Mouse (Mus musculus) embryonic facial prominence, embryonic 12.5 days (tissue): ENCODE data around the gene Rpl23a. TPM values are rescaled to one million over a fixed set of nuclear protein-coding genes. Genes with fewer than 3 reads are reported as not detected.
"Not testable (repeated sequence)": the region's sequence is repeated elsewhere in the genome, so short reads cannot be mapped to it uniquely, and the experiment has no call there.

Source experiments
- ATAC-seq: fragments of 200-750 bp; cut with Nextera tagmentation; 2 replicates; pipeline ENCODE4 v1.8.0; 2017; ENCODE audit not compliant: insufficient number of reproducible peaks, insufficient read depth, low FRiP score, low TSS enrichment
- H3K27ac ChIP-seq: fragments of 300-500 bp; sonication (generic); 2 replicates; pipeline ENCODE4 v1.5.1; 2016; ENCODE audit warnings: mild to moderate bottlenecking
- H3K27me3 ChIP-seq: fragments of 300-500 bp; sonication (generic); 2 replicates; pipeline ENCODE4 v1.6.1; 2016; ENCODE audit warnings: mild to moderate bottlenecking, moderate library complexity
- H3K36me3 ChIP-seq: fragments of 300-500 bp; sonication (generic); 2 replicates; pipeline ENCODE4 v1.6.1; 2016; ENCODE audit warnings: mild to moderate bottlenecking
- H3K4me1 ChIP-seq: fragments of 300-500 bp; sonication (generic); 2 replicates; pipeline ENCODE4 v1.6.1; 2016
- H3K4me2 ChIP-seq: fragments of 300-500 bp; sonication (generic); replicated peaks from 2 replicates; pipeline ENCODE4 v1.6.1; 2016; ENCODE audit warnings: mild to moderate bottlenecking, moderate library complexity
- H3K4me3 ChIP-seq: fragments of 300-500 bp; sonication (generic); 2 replicates; pipeline ENCODE4 v1.5.1; 2016; ENCODE audit warnings: mild to moderate bottlenecking
- H3K9ac ChIP-seq: fragments of 300-500 bp; sonication (generic); 2 replicates; pipeline ENCODE4 v1.6.1; 2016; ENCODE audit warnings: mild to moderate bottlenecking, moderate library complexity
- H3K9me3 ChIP-seq: fragments of 300-500 bp; sonication (generic); 2 replicates; pipeline ENCODE4 v1.6.1; 2016; ENCODE audit warnings: mild to moderate bottlenecking, moderate library complexity
- WGBS: fragments of 180-500 bp; shearing (Covaris S2); methylation state at CpG from one replicate; pipeline ENCODE4 v1.1.7; 2016; 5-methylcytosine and 5-hydroxymethylcytosine counted together
- polyA plus RNA-seq: library from polyadenylated mRNA; unstranded; fragments of >200 nt; fragmentation: Nextera tagmentation; extraction: Ambion mirVana; gene quantifications from 2 replicates; pipeline ENCODE4 v1.2.1, GENCODE M21; 2016

The Rpl23a gene
- polyA plus RNA-seq, 1 experiment from 2014 or later: 1,230 TPM

DNA sequence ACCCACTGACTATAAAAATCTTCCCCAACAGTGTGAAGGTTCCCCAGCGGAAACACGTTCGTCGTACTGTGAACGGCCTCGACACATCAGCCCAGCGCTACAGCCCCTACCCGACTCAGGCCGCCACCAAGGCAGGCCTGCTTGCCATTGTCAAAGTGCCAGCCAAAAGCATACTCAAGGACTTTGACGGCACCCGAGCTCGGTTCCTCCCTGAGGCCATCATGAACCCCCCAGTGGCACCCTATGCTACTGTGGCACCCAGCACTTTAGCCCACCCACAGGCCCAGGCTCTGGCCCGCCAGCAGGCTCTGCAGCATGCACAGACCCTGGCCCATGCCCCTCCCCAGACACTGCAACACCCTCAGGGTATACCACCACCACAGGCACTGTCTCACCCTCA lies 29.6 kb downstream of the Rpl23a start:
- 91% methylated on average over 13 of the region's 13 CpGs for WGBS
- Histone ChIP-seq H3K9me3 (no peaks in the 10 kb centered on the region), H3K27ac (0 out of 2 replicates have a peak overlapping the region, but pooled peaks have one; percentile 1), H3K4me2 (no peak overlapping the region), H3K36me3 (peaks cover 86% of the 10 kb centered on the region), H3K27me3 (no peaks in the 10 kb centered on the region), H3K4me1 (0 out of 2 replicates have a peak, but pooled peaks cover 5% of the 10 kb centered on the region), H3K9ac (no peak overlapping the region), H3K4me3 (no peak overlapping the region)
- peak; percentile 64; the same call in 1 of the 2 replicates for ATAC-seq

GRCm38 (mm10) chr11:78152299-78153231 lies 30.8 kb downstream of the Rpl23a start:
- WGBS: 70% methylated on average over 9 of the region's 9 CpGs
- H3K27ac ChIP-seq: no peak overlapping the region
- peaks cover 85% of the 10 kb centered on the region for H3K36me3 ChIP-seq

DNA sequence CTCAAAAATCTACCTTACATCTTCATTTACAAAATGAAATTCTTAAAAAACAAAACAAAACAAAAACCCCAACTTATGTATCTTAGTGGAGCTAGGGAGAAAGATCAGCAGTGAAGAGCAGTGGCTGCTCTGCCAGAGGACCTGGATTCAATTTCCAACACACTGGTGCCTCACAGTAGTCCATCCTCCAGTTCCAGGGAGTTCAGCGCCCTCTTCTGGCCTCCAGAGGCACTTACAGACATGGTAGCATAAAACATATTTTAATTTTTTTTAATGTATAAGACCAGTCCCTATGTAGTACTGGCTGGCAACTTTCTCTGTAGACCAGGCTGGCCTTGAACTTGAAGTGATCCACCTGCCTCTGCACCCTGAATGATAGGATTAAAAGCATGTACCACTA lies 32.2 kb downstream of the Rpl23a start:
- no peak overlapping the region for H3K4me2 ChIP-seq
- H3K9me3 ChIP-seq: no peaks in the 10 kb centered on the region
- no peak overlapping the region for H3K27ac ChIP-seq
- no peak overlapping the region for H3K9ac ChIP-seq
- 22% methylated on average over 1 of the region's 1 CpGs for WGBS
- H3K27me3 ChIP-seq: no peaks in the 10 kb centered on the region
- peaks cover 86% of the 10 kb centered on the region for H3K36me3 ChIP-seq
- 0 out of 2 replicates have a peak, but pooled peaks cover 5% of the 10 kb centered on the region for H3K4me1 ChIP-seq
- ATAC-seq: no peak
- H3K4me3 ChIP-seq: no peak overlapping the region

More at GRCm38 (mm10) chr11:78152299-78153231, 30.8 kb downstream of the Rpl23a start:
- no peak overlapping the region for H3K4me2 ChIP-seq
- H3K9ac ChIP-seq: no peak overlapping the region
- no peaks in the 10 kb centered on the region for H3K9me3 ChIP-seq
- ATAC-seq: no peak
- H3K4me1 ChIP-seq: 0 out of 2 replicates have a peak, but pooled peaks cover 5% of the 10 kb centered on the region
- H3K4me3 ChIP-seq: no peak overlapping the region
- H3K27me3 ChIP-seq: no peaks in the 10 kb centered on the region

DNA sequence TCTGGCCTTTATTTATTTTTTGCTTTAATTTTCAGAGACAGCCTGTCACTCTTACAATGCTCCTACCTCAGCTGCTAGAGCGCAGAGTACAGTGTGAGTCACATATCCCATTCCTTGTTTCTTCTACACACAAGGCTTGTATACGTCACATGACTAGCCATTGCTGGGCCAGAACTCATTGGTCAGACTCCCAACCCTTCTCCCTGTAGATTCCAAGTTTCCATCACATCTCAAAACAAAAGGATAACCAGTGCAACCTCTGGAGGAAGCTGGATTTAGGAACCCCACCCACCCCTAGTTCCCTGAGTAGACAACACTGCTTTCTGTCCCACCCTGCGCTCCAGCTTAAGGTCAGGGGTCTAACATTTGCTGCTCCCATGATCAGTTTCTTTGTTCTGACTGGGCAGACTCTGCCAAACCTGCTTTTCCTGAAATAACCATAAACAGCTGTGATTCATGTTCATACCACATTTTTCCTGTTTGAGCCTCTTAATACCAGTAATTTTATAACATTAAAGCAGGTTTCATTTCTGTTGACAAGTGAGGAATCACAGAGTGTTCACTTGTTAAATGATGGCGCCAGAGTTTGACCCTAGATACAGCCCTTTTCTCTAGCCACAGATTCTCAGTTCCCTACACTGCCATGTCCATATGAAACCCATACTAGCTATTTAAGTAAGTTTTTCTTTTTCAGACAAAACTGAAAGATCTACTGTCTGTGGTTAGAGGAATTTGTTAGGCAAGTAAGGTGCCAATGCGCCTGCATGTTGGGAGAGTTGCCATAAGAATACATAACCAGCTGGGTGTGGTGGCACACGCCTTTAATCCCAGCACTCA lies 36.5 kb downstream of the Rpl23a start:
- no peaks in the 10 kb centered on the region for H3K9me3 ChIP-seq
- no peak for ATAC-seq
- no peak overlapping the region for H3K4me2 ChIP-seq
- H3K27me3 ChIP-seq: no peaks in the 10 kb centered on the region
- H3K27ac ChIP-seq: 0 out of 2 replicates have a peak overlapping the region, but pooled peaks have one; percentile 31
- H3K4me1 ChIP-seq: no peaks in the 10 kb centered on the region
- H3K4me3 ChIP-seq: no peak overlapping the region
- H3K9ac ChIP-seq: no peak overlapping the region
- H3K36me3 ChIP-seq: peaks cover 76% of the 10 kb centered on the region
- WGBS: 77% methylated on average over 6 of the region's 6 CpGs

DNA sequence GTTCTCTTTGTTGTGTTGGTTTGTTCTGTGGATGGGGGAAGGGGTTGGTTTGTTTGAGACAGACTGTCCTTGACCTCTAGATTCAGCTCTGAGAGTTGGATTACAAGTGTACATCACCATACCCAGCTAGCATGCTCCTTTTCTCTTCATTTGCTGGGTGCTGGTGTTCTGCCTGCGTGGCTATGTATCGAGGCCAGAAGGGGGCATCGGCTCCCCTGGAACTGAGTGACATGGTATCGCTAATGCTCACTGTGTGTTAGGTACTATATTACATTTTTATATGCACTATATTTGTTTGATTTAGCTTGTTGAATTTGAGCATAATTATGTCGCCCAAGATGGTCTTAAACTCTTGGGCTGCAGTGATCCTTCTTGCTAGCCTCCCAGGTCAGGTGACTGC lies 37.2 kb downstream of the Rpl23a start:
- H3K27ac ChIP-seq: 0 out of 2 replicates have a peak overlapping the region, but pooled peaks have one; percentile 31

DNA sequence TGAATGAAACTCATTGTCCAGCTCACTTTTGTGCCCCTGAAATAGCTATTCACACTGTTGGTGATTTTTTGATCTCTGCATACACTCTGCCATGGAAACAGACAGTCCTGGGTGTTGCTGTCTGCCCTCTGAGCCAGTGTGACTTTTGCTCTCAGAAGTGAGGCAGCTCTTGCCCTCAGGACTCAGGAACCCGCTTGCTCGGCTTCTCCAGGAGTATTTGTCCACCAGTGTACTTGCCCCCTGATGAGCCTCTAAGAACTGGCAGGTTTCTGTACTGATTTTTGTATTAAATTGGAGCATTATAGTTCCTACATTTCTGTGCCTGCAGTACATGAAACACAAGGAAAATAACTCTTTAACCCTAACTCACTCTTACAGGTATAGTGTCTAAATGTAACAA lies 39.9 kb downstream of the Rpl23a start:
- H3K4me2 ChIP-seq: no peak overlapping the region
- WGBS: 83% methylated on average over 2 of the region's 2 CpGs
- H3K27ac ChIP-seq: no peak overlapping the region
- peaks cover 48% of the 10 kb centered on the region for H3K36me3 ChIP-seq
- no peaks in the 10 kb centered on the region for H3K4me1 ChIP-seq
- no peak for ATAC-seq
- no peaks in the 10 kb centered on the region for H3K9me3 ChIP-seq
- H3K27me3 ChIP-seq: no peaks in the 10 kb centered on the region
- H3K4me3 ChIP-seq: no peak overlapping the region
- no peak overlapping the region for H3K9ac ChIP-seq

More for the DNA sequence above, 37.2 kb downstream of the Rpl23a start:
- no peaks in the 10 kb centered on the region for H3K4me1 ChIP-seq
- H3K4me3 ChIP-seq: no peak overlapping the region
- H3K4me2 ChIP-seq: no peak overlapping the region
- WGBS: 83% methylated on average over 5 of the region's 5 CpGs
- H3K27me3 ChIP-seq: no peaks in the 10 kb centered on the region
- H3K36me3 ChIP-seq: peaks cover 70% of the 10 kb centered on the region
- no peak overlapping the region for H3K9ac ChIP-seq
- no peak for ATAC-seq
- no peaks in the 10 kb centered on the region for H3K9me3 ChIP-seq

DNA sequence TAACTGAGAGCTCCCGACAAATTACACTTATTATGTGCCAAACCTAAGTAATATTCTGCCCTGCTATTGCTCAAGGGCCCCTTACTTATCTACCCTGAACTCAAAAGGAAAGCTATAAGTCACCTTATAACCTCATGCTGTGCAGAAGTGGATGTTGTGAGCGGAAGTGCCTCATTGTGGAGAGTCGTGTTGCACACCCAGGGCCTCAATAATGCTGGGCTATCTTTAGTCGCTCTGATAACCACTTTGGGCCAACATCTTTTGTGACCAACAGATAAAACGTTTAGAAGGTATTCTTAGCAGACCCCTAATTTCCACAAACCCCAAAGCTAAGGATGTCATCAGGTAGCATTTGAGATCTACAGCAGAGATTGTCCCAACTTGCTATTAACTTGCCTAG lies 42.7 kb downstream of the Rpl23a start:
- H3K4me2 ChIP-seq: no peak overlapping the region
- H3K27ac ChIP-seq: no peak overlapping the region
- no peak overlapping the region for H3K4me3 ChIP-seq
- no peak for ATAC-seq
- peaks cover 27% of the 10 kb centered on the region for H3K36me3 ChIP-seq
- no peaks in the 10 kb centered on the region for H3K4me1 ChIP-seq
- 83% methylated on average over 5 of the region's 5 CpGs for WGBS
- H3K9ac ChIP-seq: no peak overlapping the region
- no peaks in the 10 kb centered on the region for H3K9me3 ChIP-seq
- H3K27me3 ChIP-seq: no peaks in the 10 kb centered on the region

DNA sequence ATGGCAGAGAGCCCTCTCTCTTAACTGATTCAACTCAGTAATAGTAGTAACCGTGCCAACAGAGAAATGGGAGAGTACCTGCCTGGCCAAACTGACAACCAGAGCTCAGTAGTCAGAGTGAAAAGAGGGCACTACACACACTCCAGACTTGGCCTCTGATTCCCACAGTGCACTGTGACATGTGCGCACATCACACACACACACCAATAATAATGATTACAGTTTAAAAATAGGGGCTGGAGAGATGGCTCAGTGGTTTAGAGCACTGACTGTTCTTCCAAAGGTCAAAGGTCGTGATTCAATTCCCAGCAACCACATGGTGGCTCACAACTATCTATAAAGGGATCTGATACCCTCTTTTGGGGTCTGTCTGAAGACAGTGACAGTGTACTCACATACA lies 45.4 kb downstream of the Rpl23a start:
- H3K4me2 ChIP-seq: no peak overlapping the region
- H3K27ac ChIP-seq: no peak overlapping the region
- ATAC-seq: no peak
- no peaks in the 10 kb centered on the region for H3K9me3 ChIP-seq
- no peak overlapping the region for H3K9ac ChIP-seq
- no peaks in the 10 kb centered on the region for H3K4me1 ChIP-seq
- H3K36me3 ChIP-seq: peaks cover 2% of the 10 kb centered on the region; the same call in 1 of the 2 replicates
- no peak overlapping the region for H3K4me3 ChIP-seq
- no peaks in the 10 kb centered on the region for H3K27me3 ChIP-seq
- 93% methylated on average over 3 of the region's 3 CpGs for WGBS

- 80% methylated on average over 4 of the region's 4 CpGs for WGBS
- Histone ChIP-seq H3K27me3 (no peaks in the 10 kb centered on the region), H3K4me2 (no peak overlapping the region), H3K27ac (no peak overlapping the region), H3K4me1 (no peaks in the 10 kb centered on the region), H3K9me3 (no peaks in the 10 kb centered on the region), H3K4me3 (no peak overlapping the region), H3K36me3 (no peaks in the 10 kb centered on the region), H3K9ac (no peak overlapping the region)
- no peak for ATAC-seq
Measured at GRCm38 (mm10) chr11:78137584-78137983, 45.8 kb downstream of the Rpl23a start.

DNA sequence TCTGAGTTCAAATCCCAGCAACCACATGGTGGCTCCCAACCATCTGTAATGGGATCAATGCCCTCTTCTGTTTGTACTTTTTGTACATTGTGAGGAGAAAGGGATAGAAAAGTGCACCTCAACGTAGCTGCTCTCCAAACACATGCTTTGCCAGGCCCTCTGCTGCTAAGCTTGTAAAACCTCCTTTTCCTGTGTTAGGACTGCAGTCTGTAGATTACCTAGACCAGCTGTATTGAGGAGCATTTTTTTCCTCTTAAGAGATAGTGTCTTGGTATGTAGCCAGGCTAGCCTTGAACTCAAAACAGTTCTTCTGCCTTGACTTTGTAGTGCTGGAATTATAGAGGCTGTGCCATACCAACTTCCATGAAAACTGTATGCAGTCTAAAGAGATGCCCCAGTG lies 47.3 kb downstream of the Rpl23a start:
- Histone ChIP-seq H3K4me2 (no peak overlapping the region), H3K4me3 (no peak overlapping the region), H3K9ac (no peak overlapping the region), H3K36me3 (no peaks in the 10 kb centered on the region), H3K27ac (no peak overlapping the region), H3K4me1 (no peaks in the 10 kb centered on the region), H3K9me3 (no peaks in the 10 kb centered on the region), H3K27me3 (no peaks in the 10 kb centered on the region)
- no peak for ATAC-seq
- WGBS: 86% methylated on average over 1 of the region's 1 CpGs

DNA sequence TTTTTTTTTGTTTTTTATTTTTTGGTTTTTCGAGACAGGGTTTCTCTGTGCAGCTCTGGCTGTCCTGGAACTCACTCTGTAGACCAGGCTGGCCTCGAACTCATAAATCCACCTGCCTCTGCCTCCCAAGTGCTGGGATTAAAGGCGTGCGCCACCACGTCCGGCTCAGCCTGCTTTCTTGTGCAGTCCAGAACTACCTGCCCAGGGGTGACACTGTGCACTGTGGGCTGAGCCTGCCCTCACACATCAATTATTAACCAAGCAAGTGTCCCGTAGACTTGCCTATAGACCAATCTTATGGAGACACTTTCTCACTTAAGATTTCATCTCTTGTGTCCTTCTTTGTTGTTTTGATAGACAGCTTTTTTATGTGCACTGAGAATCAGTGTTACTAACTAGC lies 48.1 kb downstream of the Rpl23a start:
- not testable (repeated sequence) for ATAC-seq

More for the DNA sequence above, 48.1 kb downstream of the Rpl23a start:
- not testable (repeated sequence) for H3K4me2 ChIP-seq, H3K36me3 ChIP-seq, H3K27me3 ChIP-seq, H3K9ac ChIP-seq, H3K27ac ChIP-seq, H3K4me3 ChIP-seq, H3K4me1 ChIP-seq, H3K9me3 ChIP-seq
- 90% methylated on average over 7 of the region's 7 CpGs for WGBS
